Mouse (Mus musculus): ENCODE data around the gene Mageb2.
"Not testable (repeated sequence)": the region's sequence is repeated elsewhere in the genome, so short reads cannot be mapped to it uniquely, and the experiment has no call there.

Mageb2 gene

DNA sequence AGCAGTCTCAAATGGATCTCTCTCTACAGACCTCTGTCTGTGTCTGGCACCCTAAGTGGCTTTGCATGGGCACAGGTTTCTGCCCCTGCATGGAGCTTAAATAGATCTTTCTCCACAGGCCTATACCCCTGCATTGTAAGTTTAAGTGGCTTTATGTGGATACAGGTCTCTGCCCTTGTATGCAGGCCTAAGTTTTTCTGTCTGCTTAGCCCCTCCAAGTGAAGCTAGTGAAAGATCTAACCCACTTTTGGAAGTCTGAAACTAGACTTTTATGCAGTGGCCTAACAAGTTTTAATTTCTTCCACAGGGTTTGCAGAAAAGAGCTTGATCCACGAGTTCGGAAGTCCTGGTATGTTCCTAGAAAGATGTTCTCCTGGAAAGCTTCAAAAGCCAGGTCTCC, at the start of gene Mageb2:
TSS of gene Mageb2 (plus strand) at position 301 of the 400 bp plus-strand sequence.
- not testable (repeated sequence) for DNase-seq (ENCODE audit: low spot score in 2 of 2)

DNA sequence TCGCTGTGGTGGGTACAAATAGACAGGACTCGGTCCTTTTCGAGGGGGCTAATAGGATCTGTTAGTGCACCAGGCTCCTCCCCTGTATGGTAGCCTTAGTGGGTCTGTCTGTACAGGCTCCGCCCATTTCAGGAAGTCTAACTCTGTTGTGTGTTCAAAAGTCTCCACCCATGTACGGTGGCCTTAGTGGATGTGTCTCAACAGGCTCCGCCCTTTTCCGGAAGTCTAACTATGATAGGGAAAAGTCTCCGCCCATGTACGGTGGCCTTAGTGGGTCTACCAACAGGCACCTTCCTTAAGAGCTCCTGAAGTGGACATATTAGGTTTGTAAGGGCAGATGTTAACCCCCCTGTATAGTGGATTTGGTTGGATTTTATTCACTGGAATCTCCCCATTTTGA, 18.2 kb upstream of the Mageb2 start:
- DNase-seq (ENCODE audit: low spot score in 2 of 2): not testable (repeated sequence)
